Mouse (Mus musculus) embryonic fibroblast, embryonic 13.5 days (primary cell): ENCODE measurements around the gene Cd3d.

Experiments
- CTCF ChIP-seq: IDR thresholded peaks from 2 replicates; pipeline ENCODE4 v1.5.1; 2011; ENCODE audit warnings: mild to moderate bottlenecking, control low read depth, low read length, moderate library complexity, borderline replicate concordance; ENCODE audit not compliant: insufficient read depth
- POLR2A ChIP-seq: IDR thresholded peaks from 2 replicates; pipeline ENCODE4 v1.6.1; 2011; ENCODE audit warnings: low read depth, mild to moderate bottlenecking, control low read depth, low read length, moderate library complexity

DNA sequence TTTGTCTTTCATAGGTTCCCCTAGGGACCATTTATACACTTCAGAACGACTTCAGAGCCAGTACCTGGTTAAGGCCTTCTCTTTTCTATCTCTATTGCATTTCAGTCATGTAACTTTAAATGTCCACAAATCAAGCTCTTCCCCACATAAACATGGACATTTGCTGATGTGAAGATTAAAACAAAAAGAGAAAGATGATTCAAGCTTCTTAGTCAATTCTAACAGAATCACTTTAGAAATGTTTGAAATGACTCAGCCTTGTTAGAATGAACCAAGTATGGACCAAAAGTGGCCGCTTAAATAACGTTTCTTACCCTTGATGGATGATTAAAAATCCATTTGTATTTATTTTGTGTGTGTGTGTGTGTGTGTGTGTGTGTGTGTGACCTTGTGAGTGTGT is 42.1 kb downstream of the Cd3d start:
- no peak for TF ChIP-seq CTCF
- TF ChIP-seq POLR2A = no peak
